Mouse (Mus musculus): ENCODE data around the gene Cdh6.

The Cdh6 gene

GRCm38 (mm10) chr15:13173071-13173778 is at the start of gene Cdh6:
Gene Cdh6 (minus strand): TSS chr15:13173675.
- peak; percentile 76 for DNase-seq

- DNase-seq, result no peak
Observed at GRCm38 (mm10) chr15:13219727-13220454, 46.4 kb upstream of the Cdh6 start.

- no peak for DNase-seq
Observed at GRCm38 (mm10) chr15:13217800-13218199, 44.3 kb upstream of the Cdh6 start.

GRCm38 (mm10) chr15:13217161-13217560 is 43.7 kb upstream of the Cdh6 start:
- DNase-seq, result no peak

GRCm38 (mm10) chr15:13212956-13213355 is 39.5 kb upstream of the Cdh6 start:
- no peak for DNase-seq

GRCm38 (mm10) chr15:13212027-13212685 is 38.7 kb upstream of the Cdh6 start:
- DNase-seq, result no peak

GRCm38 (mm10) chr15:13210186-13210585 is 36.7 kb upstream of the Cdh6 start:
- peak; percentile 7 for DNase-seq

- no peak for DNase-seq
Observed at GRCm38 (mm10) chr15:13208716-13209115, 35.2 kb upstream of the Cdh6 start.

GRCm38 (mm10) chr15:13196237-13196636 is 22.8 kb upstream of the Cdh6 start:
- DNase-seq, result no peak

GRCm38 (mm10) chr15:13194048-13194447 is 20.6 kb upstream of the Cdh6 start:
- DNase-seq, result no peak

GRCm38 (mm10) chr15:13193076-13193475 is 19.6 kb upstream of the Cdh6 start:
- DNase-seq, result no peak

GRCm38 (mm10) chr15:13183661-13184060 is 10.2 kb upstream of the Cdh6 start:
- DNase-seq, result no peak

- DNase-seq, result no peak
Observed at GRCm38 (mm10) chr15:13181430-13181829, 8.0 kb upstream of the Cdh6 start.

GRCm38 (mm10) chr15:13181014-13181413 is 7.5 kb upstream of the Cdh6 start:
- peak; percentile 24 for DNase-seq

- no peak for DNase-seq
Observed at GRCm38 (mm10) chr15:13175978-13176377, 2.5 kb upstream of the Cdh6 start.

GRCm38 (mm10) chr15:13174618-13174980 is 1.1 kb upstream of the Cdh6 start:
- peak; percentile 54 for DNase-seq

- no peak for DNase-seq
Observed at GRCm38 (mm10) chr15:13173840-13174617, 554 bp upstream of the Cdh6 start.

- DNase-seq, result peak; percentile 48
Observed at GRCm38 (mm10) chr15:13172365-13173070, 957 bp downstream of the Cdh6 start.

GRCm38 (mm10) chr15:13171486-13172364 is 1.8 kb downstream of the Cdh6 start:
- peak; percentile 77 for DNase-seq

GRCm38 (mm10) chr15:13165094-13165885 is 8.2 kb downstream of the Cdh6 start:
- no peak for DNase-seq

Measured in kidney, postnatal 14 days (tissue).